Mouse (Mus musculus) cerebellum, adult 2 months (tissue): Measurements from ENCODE around the gene Orm2.

Experiments used
- CTCF ChIP-seq: fragments of 200-500 bp; IDR thresholded peaks from 2 replicates; pipeline ENCODE4 v1.5.1; 2011; ENCODE audit warnings: low read depth, mild to moderate bottlenecking, control low read depth, low read length, moderate library complexity, borderline replicate concordance; ENCODE audit not compliant: insufficient read depth
- POLR2A ChIP-seq: fragments of 200-500 bp; IDR thresholded peaks from 2 replicates; pipeline ENCODE4 v1.6.1; 2011; ENCODE audit warnings: low read length, control low read depth, borderline replicate concordance; ENCODE audit not compliant: insufficient read depth

- no peak for TF ChIP-seq POLR2A
- no peak for TF ChIP-seq CTCF
These were observed 39.8 kb downstream of the Orm2 start for GRCm38 (mm10) chr4:63402056-63402455.
